Mouse (Mus musculus) neural tube, embryonic 10.5 days (tissue): Measurements from ENCODE around the gene Gm8279.
"Not testable (repeated sequence)": the region's sequence is repeated elsewhere in the genome, so short reads cannot be mapped to it uniquely, and the experiment has no call there.

Experiments used
- DNase-seq: peaks from one replicate; pipeline ENCODE4 v3.0.0-alpha.2; 2017; ENCODE audit warnings: low spot score; ENCODE audit errors: extremely low spot score

Gene Gm8279

GRCm38 (mm10) chr14:5131219-5131618 is at the start of gene Gm8279:
Gene Gm8279 (plus strand): TSS chr14:5131519.
- not testable (repeated sequence) for DNase-seq

GRCm38 (mm10) chr14:5164235-5164634 is 32.9 kb downstream of the Gm8279 start, which contains the start of gene Gm3317:
Gene Gm3317 (plus strand): TSS chr14:5164535.
- DNase-seq = not testable (repeated sequence)

GRCm38 (mm10) chr14:5185493-5185892 is 54.2 kb downstream of the Gm8279 start, which contains the start of gene Gm8271:
Gene Gm8271 (plus strand): TSS chr14:5185793.
- not testable (repeated sequence) for DNase-seq
